Mouse (Mus musculus) neural tube, embryonic 14.5 days (tissue): ENCODE data around the gene Ankzf1. TPM values are rescaled to one million over a fixed set of nuclear protein-coding genes. Genes with fewer than 3 reads are reported as not detected.
"Not testable (repeated sequence)": the region's sequence is repeated elsewhere in the genome, so short reads cannot be mapped to it uniquely, and the experiment has no call there.

Experiments used
- ATAC-seq: fragments of 200-750 bp; cut with Nextera tagmentation; 2 replicates; pipeline ENCODE4 v1.8.0; 2017; ENCODE audit warnings: low read depth, mild to moderate bottlenecking, moderate TSS enrichment, moderate library complexity
- H3K27ac ChIP-seq: fragments of 300-500 bp; sonication (generic); 2 replicates; pipeline ENCODE4 v1.5.1; 2014; ENCODE audit warnings: low read depth, mild to moderate bottlenecking, control low read depth, low read length, moderate library complexity, mixed read lengths
- H3K27me3 ChIP-seq: fragments of 300-500 bp; sonication (generic); 2 replicates; pipeline ENCODE4 v1.6.1; 2014; ENCODE audit warnings: low read length; ENCODE audit not compliant: control insufficient read depth, insufficient read depth
- H3K36me3 ChIP-seq: fragments of 300-500 bp; sonication (generic); 2 replicates; pipeline ENCODE4 v1.6.1; 2014; ENCODE audit warnings: low read length, mixed read lengths; ENCODE audit not compliant: control insufficient read depth, insufficient read depth
- H3K4me1 ChIP-seq: fragments of 300-500 bp; sonication (generic); 2 replicates; pipeline ENCODE4 v1.6.1; 2014; ENCODE audit warnings: low read length; ENCODE audit not compliant: control insufficient read depth, insufficient read depth
- H3K4me2 ChIP-seq: fragments of 300-500 bp; sonication (generic); 2 replicates; pipeline ENCODE4 v1.6.1; 2014; ENCODE audit warnings: mild to moderate bottlenecking, low read depth, low read length, control low read depth
- H3K4me3 ChIP-seq: fragments of 300-500 bp; sonication (generic); 2 replicates; pipeline ENCODE4 v1.5.1; 2014; ENCODE audit warnings: low read depth, low read length, control low read depth, mixed read lengths
- H3K9ac ChIP-seq: fragments of 300-500 bp; sonication (generic); replicated peaks from 2 replicates; pipeline ENCODE4 v1.6.1; 2014; ENCODE audit warnings: low read depth, mild to moderate bottlenecking, control low read depth, low read length, mixed read lengths
- H3K9me3 ChIP-seq: fragments of 300-500 bp; sonication (generic); 2 replicates; pipeline ENCODE4 v1.6.1; 2016; ENCODE audit warnings: low read length; ENCODE audit not compliant: control insufficient read depth
- WGBS: fragments of 180-500 bp; shearing (Covaris S2); extraction: QIAGEN DNeasy Blood & Tissue Kit; methylation state at CpG from one replicate; pipeline ENCODE4 v1.1.7; 2014; 5-methylcytosine and 5-hydroxymethylcytosine counted together
- polyA plus RNA-seq: library from polyadenylated mRNA; unstranded; fragments of >200 nt; fragmentation: Nextera tagmentation; extraction: Ambion mirVana; gene quantifications from 2 replicates; pipeline ENCODE4 v1.2.1, GENCODE M21; 2014

The Ankzf1 gene
- polyA plus RNA-seq, 1 experiment from 2014 or later: 20.2 TPM

DNA sequence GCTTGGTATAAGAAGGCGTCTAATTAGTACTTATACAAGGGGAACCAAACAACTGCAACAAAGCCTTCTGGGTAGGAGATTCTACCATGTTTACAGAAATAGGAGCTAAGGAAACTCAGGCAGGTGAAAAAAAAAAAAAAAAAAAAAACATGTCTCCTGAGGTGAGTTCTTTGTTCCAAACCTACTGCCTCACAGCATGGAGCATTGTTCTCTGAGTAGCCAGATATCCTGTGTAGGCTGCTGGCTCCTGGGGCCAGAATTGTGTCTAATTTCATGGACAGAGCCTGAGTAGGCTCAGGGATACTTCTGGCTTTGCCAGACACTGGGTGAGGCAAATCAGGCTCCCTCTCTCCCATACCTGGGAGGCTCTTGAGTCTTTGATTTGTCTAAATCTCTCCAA is 35.7 kb downstream of the Ankzf1 start:
- Histone ChIP-seq H3K9me3 (no peaks in the 10 kb centered on the region), H3K27ac (no peak overlapping the region), H3K36me3 (no peaks in the 10 kb centered on the region), H3K27me3 (0 out of 2 replicates have a peak, but pooled peaks cover 2% of the 10 kb centered on the region), H3K4me2 (no peak overlapping the region), H3K9ac (no peak overlapping the region), H3K4me1 (no peaks in the 10 kb centered on the region), H3K4me3 (no peak overlapping the region)
- ATAC-seq: no peak
- 72% methylated on average over 1 of the region's 1 CpGs for WGBS

DNA sequence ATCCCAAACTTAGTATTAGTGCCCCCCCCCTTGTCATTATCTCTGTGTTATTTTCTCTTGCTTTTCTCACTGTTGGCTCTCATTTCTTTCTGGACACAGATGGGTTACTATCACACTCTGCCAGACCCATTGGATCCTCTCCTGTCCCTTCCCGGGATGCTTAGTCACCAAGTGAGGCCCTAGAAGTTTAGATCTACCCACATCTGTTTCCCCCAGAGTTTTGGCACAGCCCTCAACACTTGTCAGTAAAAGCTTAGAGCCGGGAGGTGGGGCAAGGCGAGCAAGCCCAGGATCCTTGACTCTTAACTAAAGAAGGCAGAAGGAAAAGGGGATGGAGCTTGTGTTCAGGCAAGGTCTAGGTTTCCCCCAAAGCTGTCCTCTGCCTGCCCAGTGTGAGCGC is 37.2 kb downstream of the Ankzf1 start:
- Histone ChIP-seq H3K9me3 (no peaks in the 10 kb centered on the region), H3K27ac (no peak overlapping the region), H3K36me3 (no peaks in the 10 kb centered on the region), H3K4me1 (no peaks in the 10 kb centered on the region), H3K4me3 (no peak overlapping the region), H3K4me2 (no peak overlapping the region), H3K27me3 (no peaks in the 10 kb centered on the region), H3K9ac (no peak overlapping the region)
- WGBS: 78% methylated on average over 4 of the region's 4 CpGs
- no peak for ATAC-seq

DNA sequence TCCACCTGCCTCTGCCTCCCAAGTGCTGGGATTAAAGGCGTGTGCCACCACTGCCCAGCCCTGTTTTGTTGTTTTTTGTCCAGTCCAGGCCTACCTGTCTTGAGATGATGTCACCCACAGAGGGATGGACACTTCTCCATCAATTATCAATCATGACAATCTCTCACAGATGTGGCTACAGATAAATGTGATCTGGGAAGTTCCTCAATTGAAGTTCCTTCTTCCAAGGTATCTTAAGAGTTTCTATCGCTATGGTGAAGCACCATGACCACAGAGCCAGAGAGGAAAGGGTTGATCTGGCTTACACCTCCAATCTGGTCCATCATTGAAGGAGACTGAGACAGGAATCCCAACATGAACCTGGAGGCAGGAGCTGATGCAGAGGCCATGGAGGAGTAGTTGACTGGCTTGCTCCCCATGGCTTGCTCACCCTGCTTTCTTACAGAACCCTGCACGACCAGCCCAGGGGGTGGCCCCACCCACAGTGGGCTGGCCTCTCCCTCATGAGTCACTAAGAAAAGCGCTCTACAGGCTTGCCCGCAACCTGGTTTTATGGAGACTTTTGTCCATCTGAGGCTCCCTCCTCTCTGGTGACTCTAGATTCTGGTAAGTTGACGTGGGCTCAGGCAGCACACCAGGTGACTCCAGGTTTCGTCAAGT is 38.5 kb downstream of the Ankzf1 start:
- Histone ChIP-seq H3K4me2 (no peak overlapping the region), H3K27me3 (no peaks in the 10 kb centered on the region), H3K4me3 (no peak overlapping the region), H3K4me1 (no peaks in the 10 kb centered on the region), H3K9me3 (no peaks in the 10 kb centered on the region), H3K9ac (no peak overlapping the region), H3K36me3 (no peaks in the 10 kb centered on the region), H3K27ac (no peak overlapping the region)
- WGBS: 69% methylated on average over 7 of the region's 7 CpGs
- ATAC-seq: no peak

DNA sequence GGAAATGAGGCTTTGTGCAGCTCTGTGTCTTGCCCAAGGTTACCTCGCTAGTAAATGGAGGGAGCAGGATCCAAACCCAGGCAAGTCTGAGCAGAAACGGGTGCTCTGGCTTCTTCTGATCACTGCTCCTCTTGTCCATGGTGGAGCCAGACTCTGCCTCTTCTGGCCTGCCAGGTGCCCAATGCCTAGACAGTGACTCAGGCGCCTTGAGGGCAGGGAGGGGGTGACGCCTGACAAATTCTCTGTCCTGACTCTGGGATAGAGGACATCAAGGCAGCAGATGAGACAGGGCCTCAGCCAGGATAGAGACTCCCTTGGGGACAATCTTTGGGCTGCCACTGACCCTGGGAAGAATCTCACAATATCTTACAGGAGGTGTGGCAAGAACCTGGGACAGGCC is 39.3 kb downstream of the Ankzf1 start:
- no peak overlapping the region for H3K9ac ChIP-seq
- no peaks in the 10 kb centered on the region for H3K27me3 ChIP-seq
- 76% methylated on average over 4 of the region's 4 CpGs for WGBS

DNA sequence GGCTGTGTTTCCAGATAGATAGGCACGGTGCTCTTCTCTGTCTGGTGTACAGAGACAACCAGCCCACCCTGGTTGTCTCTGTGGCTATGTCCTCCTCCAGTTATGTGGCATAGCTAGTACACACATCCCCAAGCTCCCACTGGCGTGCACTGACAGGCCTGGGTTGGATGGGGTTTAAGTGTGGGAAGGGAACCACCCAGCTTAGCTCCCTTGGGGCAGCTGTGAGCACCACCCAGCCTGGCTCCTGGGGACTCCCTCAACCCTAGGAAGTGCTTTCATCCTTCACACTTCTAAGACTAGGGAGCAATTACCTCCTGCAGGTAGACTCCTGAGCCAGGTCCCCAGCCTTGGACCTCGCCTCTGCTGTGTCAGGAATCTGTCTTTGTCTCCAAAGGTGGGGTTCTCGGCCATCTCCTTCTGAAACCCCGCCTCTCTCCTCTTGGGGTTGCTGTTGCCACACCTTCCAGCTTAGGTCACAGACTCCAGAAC is 39.8 kb downstream of the Ankzf1 start, which contains the start of gene A630095N17Rik:
TSS of gene A630095N17Rik (minus strand) at position 439 of the 489 bp plus-strand sequence.
- Histone ChIP-seq H3K4me2 (no peak within 1 kb of the TSS), H3K4me3 (no peak within 1 kb of the TSS), H3K27ac (no peak within 1 kb of the TSS), H3K9me3 (no peaks in the 10 kb centered on the region), H3K9ac (no peak within 1 kb of the TSS), H3K27me3 (no peaks in the 10 kb centered on the region), H3K4me1 (no peaks in the 10 kb centered on the region), H3K36me3 (no peaks in the 10 kb centered on the region)
- 67% methylated on average over 5 of the region's 5 CpGs for WGBS
- ATAC-seq: no peak

More for the DNA sequence above, 39.3 kb downstream of the Ankzf1 start:
- no peak for ATAC-seq
- no peak overlapping the region for H3K4me2 ChIP-seq
- no peak overlapping the region for H3K4me3 ChIP-seq
- H3K36me3 ChIP-seq: no peaks in the 10 kb centered on the region
- no peaks in the 10 kb centered on the region for H3K4me1 ChIP-seq
- H3K9me3 ChIP-seq: no peaks in the 10 kb centered on the region
- no peak overlapping the region for H3K27ac ChIP-seq

DNA sequence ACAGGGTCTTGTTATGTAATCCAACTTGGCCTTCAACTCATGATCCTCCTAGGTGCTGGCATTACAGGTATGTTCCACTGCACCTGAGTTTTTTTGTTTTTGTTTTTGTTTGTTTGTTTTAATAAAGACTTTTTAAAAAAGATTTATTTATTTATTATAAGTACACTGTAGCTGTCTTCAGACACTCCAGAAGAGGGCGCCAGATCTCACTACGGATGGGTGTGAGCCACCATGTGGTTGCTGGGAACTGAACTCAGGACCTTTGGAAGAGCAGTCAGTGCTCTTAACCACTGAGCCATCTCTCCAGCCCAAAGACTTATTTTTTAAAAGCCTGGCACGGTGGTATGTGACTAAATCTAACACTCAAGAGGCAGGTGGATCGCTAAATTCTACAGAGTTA is 40.5 kb downstream of the Ankzf1 start:
- WGBS: 65% methylated on average over 4 of the region's 4 CpGs

DNA sequence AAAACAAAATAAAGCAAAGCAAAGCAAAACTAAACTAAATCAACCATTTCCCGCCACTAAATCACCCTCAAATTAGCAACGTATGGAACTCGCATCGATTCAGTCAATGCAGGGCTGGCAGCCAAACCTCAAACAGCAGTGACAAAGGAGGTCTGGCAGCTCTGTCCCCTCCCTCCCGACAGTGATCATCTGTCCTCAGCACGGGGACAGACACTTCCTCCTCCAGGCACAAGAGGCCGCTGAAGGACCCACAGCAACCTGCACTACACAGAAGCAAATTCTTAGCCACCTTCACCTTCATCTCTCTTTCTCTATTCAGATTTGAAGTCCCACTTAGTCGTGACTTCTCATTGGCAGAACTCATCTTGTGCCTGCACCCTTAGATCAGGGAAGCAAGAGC is 42.7 kb downstream of the Ankzf1 start:
- Histone ChIP-seq H3K9me3 (no peaks in the 10 kb centered on the region), H3K9ac (no peak overlapping the region), H3K4me2 (no peak overlapping the region), H3K4me3 (no peak overlapping the region), H3K27me3 (no peaks in the 10 kb centered on the region), H3K4me1 (0 out of 2 replicates have a peak, but pooled peaks cover 3% of the 10 kb centered on the region), H3K36me3 (no peaks in the 10 kb centered on the region), H3K27ac (no peak overlapping the region)
- WGBS: 2% methylated on average over 8 of the region's 8 CpGs
- ATAC-seq: peak; percentile 66; the same call in 1 of the 2 replicates

More for the DNA sequence above, 40.5 kb downstream of the Ankzf1 start:
- ATAC-seq, H3K9me3 ChIP-seq, H3K4me1 ChIP-seq, H3K36me3 ChIP-seq, H3K4me3 ChIP-seq, H3K4me2 ChIP-seq, H3K27me3 ChIP-seq, H3K9ac ChIP-seq, H3K27ac ChIP-seq: not testable (repeated sequence)

DNA sequence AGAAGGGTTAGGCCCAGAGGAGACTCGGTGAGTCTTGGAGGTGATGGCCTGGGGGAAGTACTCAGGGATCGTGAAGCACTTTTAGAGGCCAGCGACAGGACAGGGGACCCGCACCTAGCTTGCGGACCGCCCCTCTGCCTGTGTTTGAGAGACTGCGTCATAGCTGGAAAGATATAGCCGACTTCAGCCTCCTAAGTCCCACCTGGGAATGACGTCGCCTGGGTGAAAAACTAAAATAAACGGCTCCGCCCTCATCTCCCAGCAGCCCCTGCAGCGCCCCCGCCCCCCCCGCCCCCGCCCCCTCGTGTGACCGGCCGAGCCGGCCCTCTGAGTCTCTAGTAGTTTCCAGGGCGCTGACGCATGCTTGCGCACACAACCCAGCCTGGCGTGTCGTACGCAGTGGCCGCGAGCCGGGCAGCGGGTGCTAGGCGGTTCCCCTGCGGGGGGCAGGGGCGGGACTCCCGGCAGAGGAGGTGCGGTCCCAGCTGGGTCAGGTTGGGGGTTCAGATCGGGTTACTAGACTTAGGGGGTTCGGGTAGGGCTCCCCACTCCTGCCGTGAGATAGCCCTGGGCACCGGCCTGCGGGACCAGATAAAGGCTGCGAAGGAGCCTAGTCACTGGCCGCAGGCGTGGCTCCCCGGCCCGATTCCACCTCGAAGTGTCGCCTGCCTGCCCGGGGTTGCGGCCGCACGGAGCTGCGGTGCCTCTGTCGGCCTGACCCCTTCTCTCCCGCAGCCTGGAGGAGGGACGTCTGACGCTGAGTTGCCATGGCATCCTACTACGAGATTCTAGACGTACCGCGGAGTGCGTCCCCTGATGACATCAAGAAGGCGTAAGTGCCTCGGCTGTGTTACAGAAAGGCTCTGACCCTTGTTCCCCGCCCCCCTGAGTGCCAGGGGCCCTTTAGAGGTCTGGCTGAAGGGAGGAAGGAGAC is 44.4 kb downstream of the Ankzf1 start, which contains the start of gene Dnajb2:
TSS of gene Dnajb2 (plus strand) at position 290 of the 934 bp plus-strand sequence.
- ATAC-seq: peak; percentile 88
- Histone ChIP-seq H3K9ac (peak within 1 kb of the TSS; percentile 87), H3K9me3 (no peaks in the 10 kb centered on the region), H3K27me3 (no peaks in the 10 kb centered on the region), H3K27ac (peak within 1 kb of the TSS; percentile 86), H3K4me3 (peak within 1 kb of the TSS; percentile 70), H3K4me2 (peak within 1 kb of the TSS; percentile 91), H3K4me1 (0 out of 2 replicates have a peak, but pooled peaks cover 3% of the 10 kb centered on the region), H3K36me3 (no peaks in the 10 kb centered on the region; the same call in 1 of the 2 replicates)
- under 1% methylated on average over 61 of the region's 64 CpGs for WGBS
